Mouse (Mus musculus): ENCODE measurements around the gene Rab31.

- TF ChIP-seq CTCF (IDR thresholded peaks at IDR 0.05; ENCODE audit: borderline replicate concordance, control insufficient read depth, extremely low read depth, insufficient read depth, low read length, poor library complexity) = no peak
- no peak for TF ChIP-seq POLR2A (IDR thresholded peaks at IDR 0.05; ENCODE audit: control insufficient read depth, extremely low read depth, insufficient read depth, low read length, poor library complexity)
Measured at GRCm38 (mm10) chr17:65611721-65612120, 160.8 kb downstream of the Rab31 start.

Measured in thymus, adult 2 months (tissue).